Mouse (Mus musculus) monocyte, adult 5-6 weeks (primary cell): ENCODE measurements around the gene Gabrd. TPM values are rescaled to one million over a fixed set of nuclear protein-coding genes. Genes with fewer than 3 reads are reported as not detected.

Experiments
- ATAC-seq: fragments of 153-309, 156-312 bp; replicated peaks from 2 replicates; pipeline ENCODE4 v1.8.0; 2017; ENCODE audit warnings: mild to moderate bottlenecking; ENCODE audit not compliant: low TSS enrichment, insufficient number of reproducible peaks, severe bottlenecking, poor library complexity, low FRiP score
- total RNA-seq: library from RNA; stranded (forward); fragments of 200-1000, 200-491, 200-594 nt; gene quantifications from 3 replicates; pipeline ENCODE4 v1.2.3, GENCODE M21; 2017

Gabrd gene
- total RNA-seq, 1 experiment from 2014 or later, result 1.1 TPM

DNA sequence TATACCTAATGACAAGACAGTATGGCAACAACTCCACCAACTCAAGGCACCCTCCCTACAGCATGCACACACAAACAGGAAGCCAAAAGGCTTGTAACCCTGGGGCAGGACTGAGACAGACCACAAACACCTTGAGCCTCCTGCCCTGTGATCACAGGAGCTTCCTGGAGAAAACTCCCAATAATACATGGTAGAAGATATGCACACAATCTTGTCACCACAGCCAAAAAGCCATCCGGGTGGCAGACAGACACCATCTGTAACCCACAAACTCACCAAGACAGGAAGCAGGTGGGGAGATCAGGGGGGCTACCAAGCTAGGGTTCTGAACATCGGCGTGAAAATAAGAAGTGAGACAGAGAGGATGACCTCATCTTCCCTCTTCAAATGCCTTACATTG lies 45.3 kb downstream of the Gabrd start:
- ATAC-seq, result no peak

GRCm38 (mm10) chr4:155346350-155346749 lies 51.6 kb downstream of the Gabrd start:
- no peak for ATAC-seq

DNA sequence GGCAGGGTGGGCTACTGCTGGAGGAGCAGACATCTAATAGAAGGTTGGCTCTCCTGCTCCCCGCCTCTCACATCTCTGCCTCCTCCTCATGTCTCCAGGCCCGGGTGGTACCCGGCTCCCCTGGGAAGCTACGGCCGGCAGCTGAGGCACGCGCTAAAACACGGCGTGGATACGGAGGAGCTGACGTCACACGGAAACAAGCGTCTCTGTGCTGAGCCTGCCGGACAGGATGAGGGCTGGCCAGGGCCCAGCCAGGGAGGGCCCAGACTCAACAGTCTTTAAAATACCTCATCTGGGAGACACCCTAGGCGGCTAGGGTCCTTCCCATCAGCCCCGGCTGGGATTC lies 52.3 kb downstream of the Gabrd start:
- ATAC-seq, result no peak

DNA sequence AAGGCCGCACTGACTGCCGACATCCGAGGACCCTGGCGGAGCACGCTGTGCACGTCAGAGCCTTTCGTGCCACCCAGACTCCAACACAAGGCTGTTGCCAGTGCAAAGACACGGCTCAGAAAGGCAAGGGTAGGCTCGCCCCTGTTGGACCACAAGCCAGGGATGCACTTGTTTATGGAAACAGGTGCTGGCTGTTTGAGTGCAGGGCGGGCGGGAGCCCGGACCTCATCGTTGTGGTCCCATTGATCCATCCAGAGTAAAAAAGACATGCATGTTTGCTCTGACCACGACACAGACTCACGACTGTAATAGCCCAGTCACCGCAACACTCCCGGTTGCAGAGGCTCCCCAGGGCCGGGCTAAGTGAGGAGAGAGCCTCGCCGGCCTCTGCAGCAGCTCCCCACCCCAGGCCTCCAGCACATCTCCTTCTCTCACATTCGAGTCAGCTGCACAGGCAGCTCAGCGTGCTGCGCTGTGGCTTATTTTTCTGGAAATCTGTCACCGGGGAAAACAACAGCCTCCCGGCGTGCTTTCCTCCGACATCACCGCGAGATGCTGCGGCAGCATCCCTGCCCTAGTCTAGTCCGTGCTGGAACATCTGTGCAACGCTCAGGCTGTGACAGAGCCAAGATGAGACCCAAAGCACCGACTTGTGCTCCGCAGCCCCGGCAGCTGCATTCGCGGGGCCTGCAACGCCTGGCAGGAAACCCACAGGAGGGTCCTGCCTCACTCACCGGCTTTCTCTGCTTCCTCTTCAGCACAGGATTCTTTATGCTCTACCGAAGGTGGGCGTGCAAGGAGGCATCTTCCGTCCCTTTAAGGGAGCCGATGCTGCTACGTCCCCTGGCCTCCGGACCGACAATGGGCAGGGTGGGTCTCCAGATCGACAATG lies 53.0 kb downstream of the Gabrd start:
- no peak for ATAC-seq

DNA sequence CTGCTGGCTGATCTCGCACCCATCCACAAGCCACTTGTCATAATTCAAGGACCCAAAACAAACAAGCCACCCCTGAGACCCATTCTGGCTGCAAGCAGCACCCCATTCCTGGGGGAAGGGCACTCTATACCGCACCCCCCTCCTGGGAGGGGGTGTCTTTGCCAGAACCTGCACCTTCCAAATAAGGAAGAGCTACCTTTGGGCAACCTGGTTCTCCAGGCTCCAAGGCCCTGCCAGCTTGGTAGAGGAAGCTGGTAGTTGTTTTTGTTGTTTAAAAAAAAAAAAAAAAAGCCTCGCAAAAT lies 53.7 kb downstream of the Gabrd start:
- no peak for ATAC-seq

GRCm38 (mm10) chr4:155343415-155344298 lies 54.3 kb downstream of the Gabrd start:
- no peak for ATAC-seq

- ATAC-seq, result no peak
Observed at GRCm38 (mm10) chr4:155336284-155337050, 61.4 kb downstream of the Gabrd start.

Other genes starting within 250 kb of the Gabrd start
- 13.5 to 26.2 TPM (median 17.7 TPM) in 3 replicates for gene Ski, start 175.5 kb downstream of the Gabrd start, total RNA-seq
- 15.4 to 17.5 TPM (median 17.0 TPM) in 3 replicates for gene Faap20, start 148.3 kb downstream of the Gabrd start, total RNA-seq
- gene Prkcz, start 36.8 kb downstream of the Gabrd start, total RNA-seq, result 0.78 to 2.3 TPM in 2 of 3 replicates, not detected in the other
- 0.64 to 2.0 TPM (median 1.7 TPM) in 3 replicates for gene Cfap74, start 11.1 kb upstream of the Gabrd start, total RNA-seq
- gene Tmem52, start 71.0 kb upstream of the Gabrd start, total RNA-seq, result not detected in 3 replicates
- 150 to 269 TPM (median 199 TPM) in 3 replicates for gene Gnb1, start 93.2 kb upstream of the Gabrd start, total RNA-seq
- gene Nadk, start 164.3 kb upstream of the Gabrd start, total RNA-seq, result 392 to 513 TPM (median 506 TPM) in 3 replicates
- 6.5 to 13.6 TPM (median 9.2 TPM) in 3 replicates for gene Slc35e2, start 203.3 kb upstream of the Gabrd start, total RNA-seq
- gene Cdk11b, start 226.7 kb upstream of the Gabrd start, total RNA-seq, result 145 to 205 TPM (median 169 TPM) in 3 replicates
- gene Gm10563, start 247.3 kb upstream of the Gabrd start, total RNA-seq, result not detected in 3 replicates